In genomic region chr1:136214304-136214703, GRCm38 (mm10) we compare ENCODE assay signal across 25 mouse cellular contexts. TPM values are rescaled to one million over a fixed set of nuclear protein-coding genes. Genes with fewer than 3 reads are reported as not detected.
"Had no signal": no experiment of that assay in that cellular context is flagged by ENCODE, and none has a peak within 500 bp of the region (broad histone marks: within the 10 kb centered on the region; RNA-seq: fewer than 3 reads in every experiment).

No protein-coding gene starts in this region.

- DNase-seq: lung, adult 18-20 months; lung, embryonic 14.5 days; lung, postnatal 14 days; retina, postnatal 1 day; right cerebral cortex, adult 18-20 months; right cerebral cortex, postnatal 25 days; right cerebral cortex, postnatal 4 days; spleen, adult 18-20 months; thymus, adult 18-20 months; thymus, postnatal 14 days; thymus, postnatal 36 days had no signal

- H3K9me3 ChIP-seq: liver, embryonic 12.5 days; midbrain, embryonic 12.5 days; neural tube, embryonic 13.5 days; neural tube, embryonic 15.5 days had no signal

- H3K27ac ChIP-seq: liver, embryonic 12.5 days; liver, embryonic 14.5 days; midbrain, embryonic 12.5 days; neural tube, embryonic 13.5 days; neural tube, embryonic 15.5 days had no signal

- H3K4me3 ChIP-seq: liver, embryonic 12.5 days; midbrain, embryonic 12.5 days; myocyte; neural tube, embryonic 13.5 days; neural tube, embryonic 15.5 days had no signal

- ATAC-seq: liver, embryonic 12.5 days had no signal

- H3K9ac ChIP-seq: liver, embryonic 12.5 days; liver, embryonic 14.5 days; lung, embryonic 14.5 days; midbrain, embryonic 12.5 days; neural tube, embryonic 13.5 days; neural tube, embryonic 15.5 days had no signal

- H3K36me3 ChIP-seq: liver, embryonic 12.5 days; neural tube, embryonic 15.5 days had no signal

- H3K27me3 ChIP-seq: midbrain, embryonic 12.5 days; neural tube, embryonic 13.5 days; neural tube, embryonic 15.5 days had no signal

- H3K4me1 ChIP-seq: liver, embryonic 12.5 days; midbrain, embryonic 12.5 days; neural tube, embryonic 13.5 days; neural tube, embryonic 15.5 days had no signal

- H3K4me2 ChIP-seq: liver, embryonic 12.5 days; lung, embryonic 14.5 days; midbrain, embryonic 12.5 days; neural tube, embryonic 13.5 days; neural tube, embryonic 15.5 days had no signal

RNA-seq across cellular contexts. Expression of gene Mroh3, which starts 1.7 kb away (rescaled TPM):
- total RNA-seq: liver, adult 2 months; megakaryocyte, adult 5-6 weeks; megakaryocyte-erythroid progenitor cell, adult 5-6 weeks had no signal
- polyA plus RNA-seq: liver, adult 2 months; liver, embryonic 12.5 days; liver, embryonic 16.5 days; lung, embryonic 14.5 days; lung, embryonic 16.5 days; neural tube, embryonic 11.5 days; neural tube, embryonic 13.5 days; neural tube, embryonic 15.5 days had no signal

RNA-seq across cellular contexts. Expression of gene Inava, which starts 19.8 kb away (rescaled TPM):
- total RNA-seq: liver, adult 2 months; megakaryocyte, adult 5-6 weeks; megakaryocyte-erythroid progenitor cell, adult 5-6 weeks had no signal

RNA-seq across cellular contexts. Expression of gene Gpr25, which starts 46.4 kb away (rescaled TPM):
- total RNA-seq: liver, adult 2 months; megakaryocyte, adult 5-6 weeks; megakaryocyte-erythroid progenitor cell, adult 5-6 weeks had no signal
- polyA plus RNA-seq: liver, embryonic 12.5 days; liver, embryonic 14.5 days; liver, embryonic 16.5 days; lung, embryonic 14.5 days; lung, embryonic 16.5 days; midbrain, embryonic 12.5 days; neural tube, embryonic 11.5 days; stomach, embryonic 14.5 days; stomach, embryonic 16.5 days had no signal
